Mouse (Mus musculus) lung, postnatal 0 days (tissue): ENCODE data around the gene Pde8b. TPM values are rescaled to one million over a fixed set of nuclear protein-coding genes. Genes with fewer than 3 reads are reported as not detected.

Experiments
- ATAC-seq: fragments of 200-750 bp; cut with Nextera tagmentation; 2 replicates; pipeline ENCODE4 v1.8.0; 2017; ENCODE audit warnings: moderate library complexity
- DNase-seq: peaks from one replicate; pipeline ENCODE4 v3.0.0-alpha.2; 2016; ENCODE audit warnings: low spot score
- H3K27ac ChIP-seq: fragments of 300-500 bp; sonication (generic); 2 replicates; pipeline ENCODE4 v1.5.1; 2014; ENCODE audit warnings: antibody characterized with exemption, mild to moderate bottlenecking, low read length, mixed read lengths
- H3K27me3 ChIP-seq: fragments of 300-500 bp; sonication (generic); replicated peaks from 2 replicates; pipeline ENCODE4 v1.6.1; 2014; ENCODE audit warnings: low read length, mixed read lengths; ENCODE audit not compliant: insufficient read depth
- H3K36me3 ChIP-seq: fragments of 300-500 bp; sonication (generic); 2 replicates; pipeline ENCODE4 v1.6.1; 2014; ENCODE audit warnings: low read length, mixed read lengths; ENCODE audit not compliant: insufficient read depth
- H3K4me1 ChIP-seq: fragments of 300-500 bp; sonication (generic); 2 replicates; pipeline ENCODE4 v1.6.1; 2014; ENCODE audit warnings: antibody characterized with exemption, low read depth, low read length, mixed read lengths; ENCODE audit not compliant: insufficient read depth
- H3K4me2 ChIP-seq: fragments of 300-500 bp; sonication (generic); replicated peaks from 2 replicates; pipeline ENCODE4 v1.6.1; 2014; ENCODE audit warnings: low read depth, mild to moderate bottlenecking, low read length, moderate library complexity, mixed read lengths
- H3K4me3 ChIP-seq: fragments of 300-500 bp; sonication (generic); 2 replicates; pipeline ENCODE4 v1.5.1; 2014; ENCODE audit warnings: low read depth, low read length
- H3K9ac ChIP-seq: fragments of 300-500 bp; sonication (generic); replicated peaks from 2 replicates; pipeline ENCODE4 v1.6.1; 2014; ENCODE audit warnings: low read depth, mild to moderate bottlenecking
- H3K9me3 ChIP-seq: fragments of 300-500 bp; sonication (generic); 2 replicates; pipeline ENCODE4 v1.6.1; 2016; ENCODE audit warnings: low read length, mixed read lengths
- CTCF ChIP-seq: IDR thresholded peaks from 2 replicates; pipeline ENCODE4 v1.5.1; 2016; ENCODE audit warnings: antibody characterized with exemption, mild to moderate bottlenecking
- EP300 ChIP-seq: IDR thresholded peaks from 2 replicates; pipeline ENCODE4 v1.6.1; 2016; ENCODE audit warnings: antibody characterized with exemption, mild to moderate bottlenecking, control low read depth
- WGBS: fragments of 180-500 bp; shearing (Covaris S2); extraction: QIAGEN DNeasy Blood & Tissue Kit; methylation state at CpG from one replicate; pipeline ENCODE4 v1.1.7; 2014; 5-methylcytosine and 5-hydroxymethylcytosine counted together
- polyA plus RNA-seq: library from polyadenylated mRNA; unstranded; fragments of >200 nt; fragmentation: Nextera tagmentation; extraction: Ambion mirVana; gene quantifications from 2 replicates; pipeline ENCODE4 v1.2.1, GENCODE M21; 2015

Gene Pde8b
- polyA plus RNA-seq, 1 experiment from 2014 or later = 18.1 TPM

- no peaks in the 10 kb centered on the region for H3K4me1 ChIP-seq
- 11% methylated on average over 9 of the region's 9 CpGs for WGBS
- no peak overlapping the region for H3K27ac ChIP-seq
- TF ChIP-seq EP300 (no peak), CTCF (peak; percentile 86)
- peaks cover 11% of the 10 kb centered on the region; the same call in 1 of the 2 replicates for H3K36me3 ChIP-seq
- no peak overlapping the region for H3K4me3 ChIP-seq
- no peaks in the 10 kb centered on the region for H3K27me3 ChIP-seq
- ATAC-seq = peak; percentile 52
- no peak overlapping the region for H3K9ac ChIP-seq
- DNase-seq = peak; percentile 80
- H3K4me2 ChIP-seq = no peak overlapping the region
- H3K9me3 ChIP-seq = no peaks in the 10 kb centered on the region
Observed at GRCm38 (mm10) chr13:95017916-95018315, 232.2 kb downstream of the Pde8b start.

- no peaks in the 10 kb centered on the region for H3K9me3 ChIP-seq
- H3K27ac ChIP-seq = no peak overlapping the region
- no peaks in the 10 kb centered on the region for H3K27me3 ChIP-seq
- TF ChIP-seq EP300 (no peak), CTCF (no peak)
- no peak for ATAC-seq
- no peak overlapping the region for H3K4me3 ChIP-seq
- no peak overlapping the region for H3K4me2 ChIP-seq
- H3K9ac ChIP-seq = no peak overlapping the region
- peaks cover 9% of the 10 kb centered on the region; the same call in 1 of the 2 replicates for H3K36me3 ChIP-seq
- no peak for DNase-seq
- no peaks in the 10 kb centered on the region for H3K4me1 ChIP-seq
- 91% methylated on average over 6 of the region's 6 CpGs for WGBS
Observed at GRCm38 (mm10) chr13:95017278-95017677, 232.9 kb downstream of the Pde8b start.

- peak; percentile 51 for DNase-seq
- WGBS = 76% methylated on average over 7 of the region's 7 CpGs
- H3K27ac ChIP-seq = peak overlapping the region; percentile 44; the same call in 1 of the 2 replicates
- TF ChIP-seq CTCF (no peak), EP300 (peak; percentile 69)
- no peaks in the 10 kb centered on the region for H3K27me3 ChIP-seq
- no peak overlapping the region for H3K4me3 ChIP-seq
- no peak overlapping the region for H3K9ac ChIP-seq
- H3K4me1 ChIP-seq = no peaks in the 10 kb centered on the region
- ATAC-seq = peak; percentile 94
- H3K9me3 ChIP-seq = no peaks in the 10 kb centered on the region
- no peaks in the 10 kb centered on the region for H3K36me3 ChIP-seq
- H3K4me2 ChIP-seq = no peak overlapping the region
Observed at GRCm38 (mm10) chr13:95011546-95012257, 238.4 kb downstream of the Pde8b start.

GRCm38 (mm10) chr13:95009261-95009660, 240.9 kb downstream of the Pde8b start:
- DNase-seq (no peak), ATAC-seq (no peak)
- Histone ChIP-seq H3K27me3 (no peaks in the 10 kb centered on the region), H3K9me3 (no peaks in the 10 kb centered on the region), H3K9ac (no peak overlapping the region), H3K4me2 (no peak overlapping the region), H3K4me1 (no peaks in the 10 kb centered on the region), H3K4me3 (no peak overlapping the region), H3K27ac (no peak overlapping the region), H3K36me3 (no peaks in the 10 kb centered on the region)
- WGBS = 86% methylated on average over 7 of the region's 7 CpGs
- TF ChIP-seq EP300 = no peak
- TF ChIP-seq CTCF = no peak

- TF ChIP-seq EP300 (no peak), CTCF (no peak)
- H3K9me3 ChIP-seq = no peaks in the 10 kb centered on the region
- no peak overlapping the region for H3K4me3 ChIP-seq
- H3K36me3 ChIP-seq = no peaks in the 10 kb centered on the region
- no peaks in the 10 kb centered on the region for H3K4me1 ChIP-seq
- no peak for DNase-seq
- H3K27ac ChIP-seq = no peak overlapping the region
- 71% methylated on average over 8 of the region's 8 CpGs for WGBS
- H3K27me3 ChIP-seq = no peaks in the 10 kb centered on the region
- H3K9ac ChIP-seq = no peak overlapping the region
- ATAC-seq = no peak
- no peak overlapping the region for H3K4me2 ChIP-seq
Observed at GRCm38 (mm10) chr13:95007281-95007680, 242.9 kb downstream of the Pde8b start.

GRCm38 (mm10) chr13:94990516-94990915, 259.6 kb downstream of the Pde8b start:
- H3K36me3 ChIP-seq = no peaks in the 10 kb centered on the region
- no peak overlapping the region for H3K4me3 ChIP-seq
- DNase-seq = peak; percentile 81
- no peaks in the 10 kb centered on the region for H3K9me3 ChIP-seq
- WGBS = 40% methylated on average over 5 of the region's 5 CpGs
- TF ChIP-seq CTCF (no peak), EP300 (no peak)
- ATAC-seq = peak; percentile 90
- no peak overlapping the region for H3K9ac ChIP-seq
- H3K4me1 ChIP-seq = no peaks in the 10 kb centered on the region
- H3K4me2 ChIP-seq = no peak overlapping the region
- no peaks in the 10 kb centered on the region for H3K27me3 ChIP-seq
- no peak overlapping the region for H3K27ac ChIP-seq
